Mouse (Mus musculus) A20 (cell line): ENCODE results near the gene Col7a1.

Experiments
- DNase-seq: peaks from one replicate; pipeline ENCODE4 v3.0.0-alpha.2; 2011; ENCODE audit warnings: low read depth, low spot score

The Col7a1 gene

DNA sequence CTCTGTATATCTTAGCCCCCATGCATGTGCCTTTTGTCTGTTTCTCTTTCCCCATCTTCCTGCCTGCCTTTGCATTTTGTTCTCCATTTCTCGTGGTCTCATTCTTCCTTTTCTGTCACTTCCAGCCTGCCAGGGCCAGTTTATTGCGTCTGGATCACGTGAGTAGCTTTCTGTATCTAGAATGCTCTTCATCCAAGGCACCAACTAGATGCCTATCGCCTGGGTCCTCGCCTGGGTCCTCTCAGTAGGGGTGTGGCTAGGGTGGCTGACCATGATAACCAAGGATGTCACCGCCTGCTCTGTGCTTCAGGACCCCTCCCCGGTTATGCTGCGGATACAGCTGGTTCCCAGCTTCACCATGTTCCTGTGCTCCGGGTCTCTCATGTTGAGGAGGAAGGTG is 29.8 kb downstream of the Col7a1 start:
- DNase-seq: no peak

DNA sequence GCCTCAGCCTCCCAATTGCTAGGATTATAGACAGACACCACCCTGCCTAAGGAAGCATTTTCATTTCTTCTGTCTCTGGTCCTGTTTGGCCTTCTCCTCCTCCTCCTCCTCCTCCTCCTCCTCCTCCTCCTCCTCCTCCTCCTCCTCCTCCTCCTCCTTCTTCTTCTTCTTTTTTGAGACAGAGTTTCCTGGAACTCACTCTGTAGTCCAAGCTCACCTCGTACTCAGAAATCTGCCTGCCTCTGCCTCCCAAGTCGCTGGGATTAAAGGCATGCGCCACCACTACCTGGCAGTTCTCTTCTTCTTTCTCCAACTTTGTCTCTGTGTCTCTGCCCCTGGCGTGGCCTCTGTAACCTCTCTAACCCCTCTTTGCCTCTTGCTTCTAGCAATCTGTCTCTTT is 32.3 kb downstream of the Col7a1 start, which contains the start of gene Ucn2:
Gene Ucn2, plus strand, starts transcription at position 301 of the 400 bp plus-strand sequence.
- DNase-seq: no peak

DNA sequence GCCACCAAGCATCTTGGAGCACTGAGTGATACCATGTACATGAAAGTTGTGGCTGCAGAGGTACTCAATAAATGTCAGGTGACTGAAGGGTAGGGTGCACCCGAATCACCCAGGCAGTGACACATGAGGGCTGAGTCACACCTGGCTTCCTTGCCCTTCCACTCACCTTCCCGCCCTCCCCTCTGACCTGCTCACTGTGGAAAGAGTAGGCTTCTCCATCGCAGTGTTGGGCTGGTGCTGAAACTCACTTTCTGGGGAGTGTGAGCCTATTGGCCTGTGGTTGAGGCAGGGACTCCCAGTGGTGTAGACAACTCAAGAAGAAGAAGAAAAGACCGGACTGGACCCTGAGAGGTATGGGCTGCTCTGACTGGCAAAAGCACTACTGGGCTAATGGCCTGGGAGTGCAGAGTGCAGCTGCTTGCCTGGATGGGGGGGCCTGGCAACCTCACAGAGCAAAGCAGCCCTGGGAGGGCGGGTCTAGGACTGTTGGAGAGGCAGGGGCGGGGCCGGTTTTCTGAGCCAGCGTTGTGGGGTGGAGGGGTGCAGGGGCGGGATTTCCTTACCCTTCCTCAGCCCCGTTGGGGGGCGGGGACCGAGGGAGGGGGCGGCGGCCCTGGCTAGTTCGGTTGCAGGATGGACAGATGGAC is 34.4 kb downstream of the Col7a1 start:
- no peak for DNase-seq

GRCm38 (mm10) chr9:108989802-108990461 is 36.5 kb downstream of the Col7a1 start:
- peak; percentile 31 for DNase-seq

GRCm38 (mm10) chr9:108990462-108990820 is 37.1 kb downstream of the Col7a1 start:
- no peak for DNase-seq

DNA sequence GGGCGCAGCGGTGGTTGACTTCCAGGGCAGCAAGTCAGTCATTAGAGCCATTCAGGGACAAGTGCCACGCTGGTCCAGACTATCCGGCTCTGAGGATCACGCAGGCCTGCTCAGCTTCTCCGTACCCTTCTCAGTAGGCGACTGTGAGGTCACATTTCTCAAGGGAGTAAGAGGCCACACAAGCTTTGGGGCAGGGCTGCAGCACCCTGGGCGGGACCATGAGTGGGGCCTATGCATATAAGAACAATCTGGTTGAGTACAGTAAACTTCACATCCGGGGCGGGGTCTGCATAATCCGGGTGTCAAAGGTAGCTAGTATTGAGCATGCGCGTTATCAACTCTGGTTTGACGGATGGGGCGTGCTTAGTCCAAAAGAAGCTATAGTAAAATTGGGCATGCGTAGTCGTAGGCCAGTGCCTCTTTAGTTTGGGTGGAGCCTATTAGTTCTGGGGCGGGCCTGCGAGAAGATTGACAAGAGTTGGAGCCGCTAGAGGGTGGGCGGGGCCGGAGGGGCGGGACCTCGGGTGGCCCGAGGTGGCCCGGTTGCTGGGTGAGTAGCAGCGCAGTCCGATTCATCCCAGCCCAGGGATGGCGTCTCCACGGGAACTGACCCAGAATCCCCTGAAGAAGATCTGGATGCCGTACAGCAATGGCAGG is 38.2 kb downstream of the Col7a1 start, which contains the start of gene Pfkfb4:
Gene Pfkfb4, plus strand, starts transcription at position 351 of the 657 bp plus-strand sequence.
- peak; percentile 100 for DNase-seq

GRCm38 (mm10) chr9:108992085-108992469 is 38.7 kb downstream of the Col7a1 start:
- no peak for DNase-seq

- no peak for DNase-seq
These were observed 39.4 kb downstream of the Col7a1 start for GRCm38 (mm10) chr9:108992620-108993361.

DNA sequence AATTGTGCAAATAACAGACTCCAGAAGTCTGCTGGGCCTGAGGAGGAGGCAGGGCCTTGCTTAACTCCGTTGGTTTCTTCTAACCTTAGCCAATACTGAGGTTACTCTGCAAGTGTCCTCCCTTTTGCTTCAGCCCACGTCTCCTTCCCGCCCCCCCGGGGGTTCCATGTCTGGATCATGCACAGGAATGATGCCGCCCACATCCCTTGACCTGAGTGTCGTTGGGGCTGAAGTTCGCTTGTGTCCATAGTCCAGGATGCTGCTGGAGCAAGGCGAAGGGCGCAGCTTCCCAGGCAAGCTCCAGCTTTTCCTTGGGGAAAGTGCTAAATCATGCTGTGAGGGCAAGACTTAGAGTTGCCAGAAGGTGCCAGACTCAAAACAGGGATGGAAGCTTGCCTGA is 43.0 kb downstream of the Col7a1 start:
- no peak for DNase-seq

DNA sequence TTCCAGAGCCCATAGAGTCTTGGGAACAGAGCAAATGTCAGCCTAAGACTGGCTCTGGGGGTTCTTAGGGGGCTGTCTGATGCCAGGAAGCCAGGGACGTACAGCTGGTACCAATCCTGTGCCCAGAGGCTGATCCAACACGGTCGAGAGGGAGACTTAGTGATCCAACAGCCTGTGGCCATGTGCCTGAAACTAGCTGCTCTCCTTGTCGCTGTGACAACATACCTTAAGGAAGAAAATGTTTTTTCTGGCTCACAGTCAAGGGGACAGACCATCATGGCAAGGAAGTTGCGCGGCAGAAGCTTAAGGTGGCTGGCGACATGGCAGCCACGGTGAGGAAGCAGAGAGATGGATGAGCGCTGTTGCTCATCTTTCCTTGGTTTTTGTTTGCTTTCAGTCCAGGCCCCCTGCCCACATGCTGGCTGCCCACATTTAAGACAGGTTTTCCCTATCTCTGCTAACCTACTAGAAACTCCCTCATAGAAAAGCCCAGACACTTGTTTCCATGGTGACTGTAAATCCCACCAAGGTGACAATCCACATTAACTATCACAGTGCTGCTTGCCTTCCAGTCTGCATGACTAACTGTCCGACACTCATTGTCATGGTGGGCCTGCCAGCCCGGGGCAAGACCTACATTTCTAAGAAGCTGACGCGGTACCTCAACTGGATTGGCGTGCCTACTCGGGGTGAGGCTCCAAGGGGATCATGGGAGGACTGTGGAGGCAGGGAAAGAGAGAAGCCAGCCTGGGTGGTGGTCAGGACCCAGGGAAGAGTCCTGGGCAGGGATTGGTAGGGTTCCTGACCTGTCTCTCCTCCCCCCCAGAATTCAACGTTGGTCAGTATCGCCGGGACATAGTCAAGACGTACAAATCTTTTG is 45.1 kb downstream of the Col7a1 start:
- DNase-seq: no peak

DNA sequence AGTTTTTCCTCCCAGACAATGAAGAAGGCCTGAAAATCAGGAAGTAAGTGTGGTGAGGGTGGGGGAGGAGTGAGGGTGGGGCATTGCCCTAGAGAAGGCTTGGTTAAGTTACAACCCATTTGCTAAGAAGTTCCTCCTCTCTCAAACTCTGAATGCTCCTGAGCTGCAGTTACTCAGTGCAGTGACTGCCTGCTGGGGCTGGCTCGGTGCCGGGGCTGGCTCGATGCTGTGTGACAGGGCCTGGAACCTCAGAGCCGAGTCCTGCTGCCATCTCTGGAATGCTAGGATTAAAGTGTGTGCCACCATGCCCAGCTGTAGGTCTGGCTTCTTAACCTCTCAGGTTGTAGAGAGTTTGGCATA is 45.8 kb downstream of the Col7a1 start:
- no peak for DNase-seq

- peak; percentile 78 for DNase-seq
These were observed 47.3 kb downstream of the Col7a1 start for GRCm38 (mm10) chr9:109000726-109001125.

- peak; percentile 58 for DNase-seq
These were observed 49.8 kb downstream of the Col7a1 start for GRCm38 (mm10) chr9:109003201-109003600.

DNA sequence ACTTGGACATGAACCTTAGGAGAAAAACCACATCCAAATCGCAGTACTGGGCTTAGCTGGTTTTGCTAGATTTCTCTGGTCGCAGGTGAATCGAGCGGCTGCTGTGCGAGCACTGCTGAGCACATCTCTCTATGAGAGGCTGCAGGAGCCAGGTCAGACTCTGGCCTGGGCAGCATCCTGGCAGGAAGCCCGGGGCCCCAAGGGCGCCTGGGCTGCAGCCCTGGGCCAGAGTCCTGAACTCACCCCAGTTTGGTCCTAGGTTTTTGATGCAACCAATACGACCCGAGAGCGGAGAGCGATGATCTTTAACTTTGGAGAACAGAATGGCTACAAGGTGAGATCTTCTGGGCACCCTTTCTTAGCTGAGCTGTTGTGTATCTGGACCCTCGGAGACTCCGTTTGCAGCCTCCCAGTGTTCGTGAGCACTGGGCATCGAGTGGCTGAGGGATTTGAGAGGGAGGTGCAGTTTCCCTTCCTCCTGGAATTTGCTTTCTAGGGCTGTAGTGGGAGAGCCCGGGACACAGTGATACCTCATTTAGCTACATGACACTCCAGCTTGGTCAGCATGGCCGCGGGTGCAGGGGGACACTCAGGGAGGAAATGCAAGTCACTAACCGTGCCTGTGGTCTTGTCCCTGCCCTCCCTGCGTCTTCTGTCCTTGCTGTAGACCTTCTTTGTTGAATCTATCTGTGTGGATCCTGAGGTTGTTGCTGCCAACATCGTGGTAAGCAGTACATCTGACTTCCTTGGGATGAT is 53.8 kb downstream of the Col7a1 start:
- DNase-seq: no peak

DNA sequence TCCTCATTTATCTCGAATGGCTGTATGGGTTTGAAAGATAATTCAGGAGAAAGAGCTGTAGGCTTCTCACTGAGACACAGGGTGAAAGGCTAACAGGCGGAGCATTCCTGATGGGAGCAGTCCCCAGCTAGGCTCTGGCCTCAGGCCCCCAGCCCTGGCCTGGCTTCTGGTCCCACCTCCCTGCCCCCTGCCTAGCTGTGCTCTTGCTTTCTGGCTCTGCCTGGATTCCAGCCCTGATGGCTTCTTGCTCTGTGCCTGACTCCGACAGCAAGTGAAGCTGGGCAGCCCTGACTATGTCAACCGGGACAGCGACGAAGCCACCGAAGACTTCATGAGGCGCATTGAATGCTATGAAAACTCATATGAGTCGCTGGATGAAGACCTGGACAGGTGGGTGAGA is 54.7 kb downstream of the Col7a1 start:
- DNase-seq: no peak

DNA sequence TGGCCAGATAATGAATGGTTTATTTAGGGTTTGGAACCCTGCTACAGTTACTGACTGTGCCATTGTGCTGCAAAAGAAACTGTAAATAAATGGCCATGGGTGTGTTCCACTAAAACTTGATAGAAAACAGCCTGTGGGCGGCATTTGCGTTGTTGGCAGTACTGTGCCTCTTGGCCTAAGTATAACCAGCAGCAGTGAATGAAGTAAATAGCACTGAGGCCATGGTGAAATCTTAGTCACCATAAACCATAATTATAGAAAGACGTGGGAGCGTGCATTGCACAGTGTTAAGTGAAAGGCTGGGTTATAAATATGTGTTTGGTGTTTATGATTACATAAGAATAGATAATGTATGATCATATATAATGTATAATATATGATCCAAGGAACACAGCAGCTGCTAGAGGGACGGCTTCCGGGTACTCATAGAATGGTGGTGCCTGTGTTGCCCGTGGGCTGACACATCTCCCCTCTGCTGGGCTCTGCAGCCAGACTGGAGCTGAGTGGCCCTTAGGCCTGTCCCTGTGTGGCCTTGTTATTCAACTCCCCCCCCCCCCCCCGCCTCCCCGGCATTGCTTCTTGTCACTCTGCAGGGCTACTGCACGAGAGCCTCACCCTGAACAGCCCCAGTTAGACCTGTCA is 55.7 kb downstream of the Col7a1 start:
- DNase-seq: no peak

DNA sequence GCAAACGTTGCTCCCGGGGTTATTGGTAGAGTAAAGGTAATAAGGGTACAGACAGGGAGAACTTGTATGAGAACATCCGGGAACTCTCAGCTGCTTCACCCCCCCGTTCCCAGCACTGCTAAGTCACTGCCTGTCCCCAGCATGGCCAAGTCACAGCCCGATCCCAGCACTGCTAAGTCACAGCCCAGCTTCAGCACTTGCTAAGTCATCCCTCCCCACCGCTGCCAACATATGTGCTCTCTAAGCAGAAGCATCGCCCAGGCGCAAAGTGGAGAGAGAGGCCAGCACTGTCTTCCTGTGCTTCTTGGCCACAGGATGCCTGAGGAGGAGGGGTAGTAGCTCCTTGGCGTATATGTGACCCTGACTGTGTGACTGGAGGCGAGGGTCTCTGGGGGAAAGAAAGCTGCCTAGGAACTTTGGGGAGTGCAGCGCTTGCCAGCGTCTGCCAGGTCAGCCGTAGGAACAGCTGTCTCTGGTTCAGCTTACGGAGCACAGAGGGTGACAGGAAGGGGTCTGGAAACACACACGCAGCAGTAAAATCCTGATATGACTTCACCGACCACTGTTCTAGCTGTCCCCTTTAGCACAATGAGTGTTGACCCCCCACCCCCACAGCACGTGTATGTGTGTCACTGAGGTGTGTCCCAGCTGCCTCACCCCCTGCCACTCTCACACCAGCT is 56.4 kb downstream of the Col7a1 start:
- no peak for DNase-seq

GRCm38 (mm10) chr9:109010316-109010690 is 56.9 kb downstream of the Col7a1 start:
- no peak for DNase-seq

GRCm38 (mm10) chr9:109015397-109015796 is 62.0 kb downstream of the Col7a1 start:
- no peak for DNase-seq
